Mouse (Mus musculus) right cerebral cortex, adult 18-20 months (tissue): ENCODE data around the gene Gtf2ird1.
A peak's percentile ranks its signal among the peaks of the same experiment; 100 is the strongest.
"Not testable (repeated sequence)": the region's sequence is repeated elsewhere in the genome, so short reads cannot be mapped to it uniquely, and the experiment has no call there.

Source experiments
- DNase-seq: peaks from one replicate; pipeline ENCODE4 v3.0.0; 2022; ENCODE audit warnings: mixed read lengths

Gtf2ird1 gene

GRCm38 (mm10) chr5:134473902-134474301, 17.4 kb upstream of the Gtf2ird1 start:
- no peak for DNase-seq

- no peak for DNase-seq
These were observed 14.1 kb upstream of the Gtf2ird1 start for GRCm38 (mm10) chr5:134470538-134471169.

GRCm38 (mm10) chr5:134469559-134470150, 13.1 kb upstream of the Gtf2ird1 start:
- no peak for DNase-seq

DNA sequence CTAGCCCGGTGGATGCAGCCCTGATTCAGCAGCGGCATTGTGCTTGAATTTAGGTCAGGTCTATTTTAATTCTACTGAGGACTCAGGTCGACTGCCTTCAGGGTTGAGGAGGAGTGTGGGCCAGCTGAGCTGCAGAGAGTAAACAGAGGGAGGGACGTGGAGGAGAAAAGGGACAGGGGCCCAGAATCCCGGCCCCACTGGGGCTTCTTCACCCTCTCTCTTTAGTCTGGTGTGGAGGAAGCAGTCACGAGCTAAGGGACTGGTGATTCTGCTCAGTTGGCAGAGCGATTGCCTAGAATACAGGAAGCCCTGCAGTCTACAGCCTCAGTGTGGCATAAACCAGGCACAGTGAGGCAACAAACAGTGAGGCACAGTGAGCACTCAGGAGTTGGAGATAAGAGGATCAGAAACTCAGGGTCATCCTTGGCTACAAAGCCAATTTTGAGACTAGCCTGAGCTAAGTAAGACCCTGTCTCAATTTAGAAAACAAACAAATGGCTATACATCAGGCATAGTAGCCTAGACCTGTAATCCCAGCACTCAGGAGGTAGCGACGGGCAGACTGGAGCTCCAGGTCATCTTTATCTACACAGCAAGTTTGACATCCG, 11.7 kb upstream of the Gtf2ird1 start:
- no peak for DNase-seq

- DNase-seq, result no peak
These were observed 10.6 kb upstream of the Gtf2ird1 start for GRCm38 (mm10) chr5:134467030-134467549.

DNA sequence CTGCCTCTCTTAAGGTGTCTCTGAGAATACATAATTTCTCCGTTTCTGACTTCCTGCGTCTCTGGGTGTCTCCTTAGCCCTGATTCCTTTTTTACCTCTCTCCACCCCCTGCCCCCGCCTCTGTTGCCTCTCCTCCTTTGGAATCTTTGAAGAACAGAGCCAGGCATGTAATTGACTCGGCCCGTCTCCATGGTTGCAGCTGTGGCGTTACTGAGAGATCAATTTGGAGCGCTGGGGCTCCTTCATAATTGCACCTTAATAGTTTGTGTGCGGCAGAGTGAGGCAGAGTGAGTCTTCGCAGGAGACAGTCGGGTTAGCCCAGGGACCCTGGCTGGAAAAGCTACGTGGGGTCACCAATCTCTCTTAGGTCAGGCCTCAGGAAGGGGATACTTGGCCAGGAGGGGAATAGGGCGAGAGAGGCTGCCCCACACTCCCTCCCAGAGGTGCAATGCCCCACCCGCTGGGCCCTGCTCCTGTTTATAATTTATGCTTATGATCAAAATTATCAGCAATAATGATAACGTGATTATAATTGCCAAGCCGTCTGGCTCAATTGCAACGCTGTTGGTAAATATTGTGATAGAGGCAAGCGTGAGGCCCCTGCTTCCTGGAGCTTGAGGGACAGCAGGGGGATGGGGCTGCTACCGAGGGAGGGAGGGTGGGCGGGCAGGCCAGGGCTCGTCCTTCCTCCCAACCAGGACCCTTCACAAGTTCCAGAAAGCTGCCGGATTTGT, 9.9 kb upstream of the Gtf2ird1 start:
- DNase-seq, result peak; percentile 60

GRCm38 (mm10) chr5:134465197-134465596, 8.7 kb upstream of the Gtf2ird1 start:
- no peak for DNase-seq

DNA sequence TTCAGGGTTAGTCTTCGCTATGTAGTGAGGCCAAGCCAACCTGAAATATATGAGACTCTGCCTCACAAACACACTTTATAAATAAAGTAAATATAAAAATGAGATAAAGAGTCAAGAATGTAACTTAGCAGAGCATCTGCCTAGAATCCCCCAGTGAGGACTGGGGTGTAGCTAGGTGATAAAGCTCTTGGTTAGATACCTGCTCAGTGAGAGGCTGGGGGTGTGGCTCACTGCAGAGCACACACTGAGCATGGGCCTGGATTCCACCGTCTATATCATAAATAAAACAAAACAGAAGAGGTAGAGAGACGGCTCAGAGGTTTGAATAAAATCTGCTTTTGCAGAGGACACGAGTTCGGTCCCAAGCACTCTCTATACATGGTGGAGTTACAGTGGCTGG, 7.7 kb upstream of the Gtf2ird1 start:
- DNase-seq, result no peak

GRCm38 (mm10) chr5:134462731-134463130, 6.2 kb upstream of the Gtf2ird1 start:
- DNase-seq, result no peak

DNA sequence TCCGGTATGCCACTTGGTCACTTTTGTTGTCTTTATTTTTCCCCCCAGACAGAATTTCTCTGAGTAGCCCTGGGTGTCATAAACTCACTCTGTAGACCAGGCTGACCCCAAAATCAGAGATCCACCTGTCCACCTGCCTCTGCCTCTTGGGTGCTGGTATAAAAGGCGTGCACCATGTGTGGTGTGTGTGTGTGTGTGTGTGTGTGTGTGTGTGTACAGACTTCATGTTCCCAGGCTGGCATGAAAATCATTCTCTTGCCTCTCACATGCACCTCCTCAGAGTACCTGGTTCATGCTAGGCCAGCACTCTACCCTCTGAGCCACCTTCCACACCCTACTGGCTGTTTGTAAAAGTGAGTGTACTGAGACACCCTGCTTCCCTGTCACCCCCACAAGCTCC, 5.8 kb upstream of the Gtf2ird1 start:
- no peak for DNase-seq

- DNase-seq, result no peak
These were observed 4.0 kb upstream of the Gtf2ird1 start for GRCm38 (mm10) chr5:134460546-134460945.

DNA sequence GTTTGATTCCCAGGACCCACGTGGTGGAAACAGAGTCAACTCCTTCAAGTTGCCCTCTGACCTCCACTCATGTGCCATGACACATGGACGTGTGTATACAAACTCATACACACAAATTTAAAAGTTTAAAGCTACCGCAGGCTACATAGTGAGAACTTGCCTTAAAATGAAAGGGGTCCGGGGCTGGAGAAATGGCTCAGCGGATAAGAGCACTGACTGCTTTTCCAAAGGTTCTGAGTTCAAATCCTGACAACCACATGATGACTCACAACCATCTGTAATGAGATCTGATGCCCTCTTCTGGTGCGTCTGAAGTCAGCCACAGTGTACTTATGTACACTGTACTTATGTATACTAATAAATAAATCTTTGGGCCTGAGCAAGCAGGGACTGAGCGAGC, 2.6 kb upstream of the Gtf2ird1 start:
- no peak for DNase-seq

DNA sequence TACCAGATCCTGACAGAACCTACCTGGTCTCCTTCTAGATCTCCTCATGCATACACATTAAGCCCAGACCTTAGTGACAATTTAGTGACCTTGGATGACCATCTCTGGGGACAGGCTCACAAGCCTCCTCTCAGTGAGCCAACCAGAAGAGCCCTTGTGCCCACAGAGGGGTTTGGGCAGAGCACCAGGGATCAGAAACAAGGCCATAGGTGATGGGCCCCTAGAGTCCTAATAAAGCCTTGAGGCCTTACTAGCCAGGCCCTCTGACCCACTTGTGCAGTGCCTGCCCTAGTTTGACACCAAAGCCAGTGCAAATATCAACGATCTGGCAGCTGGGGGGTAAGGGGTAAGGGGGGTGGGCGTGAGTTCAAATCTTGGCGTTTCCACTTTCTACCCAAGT, 1.9 kb upstream of the Gtf2ird1 start:
- no peak for DNase-seq

GRCm38 (mm10) chr5:134457371-134457770, 855 bp upstream of the Gtf2ird1 start:
- no peak for DNase-seq

DNA sequence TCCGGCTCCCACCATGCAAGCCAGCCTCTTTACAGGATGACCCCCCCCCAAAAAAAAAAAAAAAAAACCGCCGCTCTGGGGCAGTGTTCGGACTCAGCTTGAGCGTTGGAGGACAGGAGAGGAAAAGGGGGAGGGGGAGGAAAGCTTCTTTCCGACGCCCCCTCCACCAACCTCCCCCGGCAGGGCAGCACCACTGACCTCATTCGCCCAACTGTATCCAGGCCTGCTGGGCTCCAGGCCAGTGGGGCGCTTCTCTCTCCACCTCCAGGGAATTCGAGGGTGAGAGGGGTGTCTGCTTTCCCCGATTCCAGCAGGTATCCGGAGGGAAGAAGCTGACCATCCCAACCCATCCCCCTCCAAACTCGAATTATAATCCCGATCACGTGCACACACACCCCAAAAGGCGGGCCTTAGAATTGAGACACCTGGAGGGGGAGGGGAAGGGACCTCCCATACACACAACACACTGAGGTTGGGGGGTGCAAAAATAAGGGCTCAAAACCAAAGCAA, 547 bp downstream of the Gtf2ird1 start:
- peak; percentile 35 for DNase-seq

GRCm38 (mm10) chr5:134455186-134455895, 1.2 kb downstream of the Gtf2ird1 start:
- DNase-seq, result no peak

- DNase-seq, result no peak
These were observed 2.1 kb downstream of the Gtf2ird1 start for GRCm38 (mm10) chr5:134454421-134454820.

- DNase-seq, result no peak
These were observed 2.9 kb downstream of the Gtf2ird1 start for GRCm38 (mm10) chr5:134453577-134453976.

GRCm38 (mm10) chr5:134446755-134447154, 9.8 kb downstream of the Gtf2ird1 start:
- DNase-seq, result not testable (repeated sequence)

- DNase-seq, result no peak
These were observed 10.6 kb downstream of the Gtf2ird1 start for GRCm38 (mm10) chr5:134445895-134446294.

GRCm38 (mm10) chr5:134445208-134445831, 11.2 kb downstream of the Gtf2ird1 start:
- no peak for DNase-seq

DNA sequence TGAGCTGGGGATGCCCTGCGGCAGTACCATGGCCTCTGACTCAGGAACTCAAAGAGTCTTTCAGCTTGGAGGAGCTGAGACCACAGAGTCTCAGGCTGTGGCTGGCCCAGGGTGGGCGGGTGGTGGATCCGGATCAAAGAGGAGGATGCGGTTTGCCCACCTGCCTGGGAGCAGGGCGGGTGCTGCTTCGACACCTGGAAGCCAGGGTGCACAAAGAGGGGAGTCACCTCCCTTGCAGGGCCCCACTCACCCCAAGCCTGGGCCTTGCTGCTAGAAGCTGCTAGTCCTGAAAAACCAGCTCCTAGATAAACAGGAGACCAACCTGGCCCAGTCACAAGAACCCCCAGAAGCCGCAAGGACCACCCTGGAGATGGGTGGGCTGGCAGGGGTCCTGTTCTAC, 12.0 kb downstream of the Gtf2ird1 start:
- no peak for DNase-seq
